Mouse (Mus musculus): Measurements from ENCODE around the gene Synj1. TPM values are rescaled to one million over a fixed set of nuclear protein-coding genes. Genes with fewer than 3 reads are reported as not detected.

Gene Synj1
- 100 to 1,000 TPM; 396 to 439 (median 423) TPM for total RNA-seq (2022)

DNA sequence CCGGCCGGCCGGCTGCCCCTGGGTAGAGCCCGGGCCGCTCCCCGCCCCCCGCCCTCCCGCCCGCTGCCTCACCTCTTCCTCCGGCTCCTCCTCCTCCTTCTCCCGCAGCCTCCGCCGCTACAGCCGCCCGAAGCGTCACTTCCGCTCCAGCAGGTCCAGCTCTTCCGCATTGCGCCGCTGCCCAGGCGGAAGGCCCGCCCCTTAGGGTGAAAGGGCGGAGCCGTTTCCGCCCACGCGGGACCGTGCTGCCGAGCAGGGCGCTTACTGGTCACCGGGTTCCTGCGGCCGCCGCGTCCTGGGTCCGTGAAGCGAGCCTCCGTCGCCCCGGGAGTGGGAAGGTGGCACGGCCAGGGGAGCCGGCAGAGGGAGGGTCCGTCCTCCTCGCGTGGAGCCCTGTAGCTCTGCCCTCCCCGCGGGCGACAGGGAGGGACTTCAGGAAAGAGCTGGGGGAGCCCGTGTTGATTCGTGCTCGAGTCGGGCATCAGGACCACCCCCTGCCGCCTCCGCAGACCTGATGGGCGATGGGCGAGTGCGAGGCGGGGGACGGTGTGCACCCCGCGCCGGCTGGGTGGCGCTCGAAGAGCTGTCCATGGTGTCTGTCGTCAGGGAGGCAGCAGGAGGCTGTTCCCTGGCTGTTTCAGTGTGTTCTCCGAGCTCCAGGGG, at the start of gene Synj1:
Synj1 (minus strand) TSS at position 288 of the 663 bp plus-strand sequence.
- peak; percentile 90 for DNase-seq (ENCODE audit: low spot score in 2 of 2)

DNA sequence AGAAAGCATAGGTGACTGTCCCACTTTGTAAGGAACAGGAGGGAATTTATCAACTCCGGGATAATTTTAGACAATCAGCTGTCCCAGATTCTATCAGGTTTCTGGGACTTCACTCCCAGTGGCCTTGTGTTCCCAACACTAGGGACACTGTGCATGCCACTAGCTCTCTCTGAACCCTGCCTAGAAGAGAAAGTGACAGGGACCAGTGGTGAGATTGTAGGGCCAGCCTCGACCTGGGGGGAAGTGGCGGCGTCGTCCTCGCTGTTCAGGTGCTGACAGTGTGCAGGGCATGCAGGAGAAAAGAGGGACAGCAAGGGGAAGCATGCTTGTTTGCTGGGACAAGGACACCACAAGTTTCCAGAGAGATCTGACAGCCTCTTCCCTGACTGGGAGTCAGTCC, 46.6 kb upstream of the Synj1 start:
- DNase-seq (ENCODE audit: low spot score in 2 of 2), result no peak

DNA sequence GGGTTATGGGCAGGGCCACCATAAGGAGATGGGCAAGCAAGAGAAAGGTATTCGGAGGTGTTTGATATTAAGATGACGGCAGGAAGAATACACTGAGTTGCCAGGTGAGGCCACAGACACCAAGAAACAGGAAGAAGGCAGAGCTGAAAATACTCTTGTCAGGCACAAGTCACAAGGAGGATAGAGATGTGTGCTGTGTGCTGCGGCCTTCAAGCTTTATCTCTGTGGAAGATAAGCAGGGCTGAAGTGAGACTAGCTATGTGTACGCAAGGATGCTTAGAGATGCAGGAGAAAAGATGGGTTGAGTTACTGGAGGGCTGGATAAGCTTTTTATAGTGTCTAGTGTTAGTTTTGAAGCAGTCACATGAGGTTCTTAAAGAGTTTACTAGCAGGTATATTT, 46.2 kb upstream of the Synj1 start:
- DNase-seq (ENCODE audit: low spot score in 2 of 2), result no peak

DNA sequence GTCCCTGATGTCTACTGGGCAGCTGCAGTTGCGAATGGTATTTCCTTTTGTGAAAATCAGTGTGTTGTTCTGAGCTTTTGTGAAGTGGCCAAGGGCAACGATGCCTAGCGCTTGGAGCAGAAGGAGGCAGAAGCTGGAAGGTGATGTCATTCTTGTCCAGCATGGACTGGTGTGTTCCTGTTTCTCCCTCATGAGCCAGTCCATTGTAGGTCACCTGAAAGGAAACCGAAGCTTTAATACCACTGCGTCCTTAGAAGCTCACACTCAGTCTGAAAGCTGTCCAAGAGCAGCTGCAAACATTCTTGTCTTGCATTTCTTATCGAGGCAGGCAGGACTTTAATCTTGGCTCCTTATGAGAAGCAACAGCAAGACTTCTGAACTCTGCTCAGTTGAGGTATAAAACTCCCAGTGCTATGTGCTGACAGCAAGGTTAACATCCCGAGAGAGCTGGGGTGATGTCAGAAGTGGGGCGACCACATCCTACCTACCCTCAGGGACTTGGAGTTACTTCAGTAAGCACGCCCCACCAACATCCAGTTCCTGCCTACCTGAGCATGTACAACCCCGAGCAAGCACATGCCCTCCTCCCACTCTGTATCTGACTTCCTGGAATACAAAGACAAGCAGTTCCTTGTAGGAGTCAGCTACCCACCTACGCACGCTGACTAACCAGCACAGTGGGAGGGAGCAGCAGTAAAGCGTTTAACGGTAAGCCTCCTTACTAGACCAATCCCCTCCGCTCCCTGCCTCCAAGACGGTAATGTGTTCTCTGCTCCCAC, 45.1 kb upstream of the Synj1 start:
- peak; percentile 51 to 53 for DNase-seq (ENCODE audit: low spot score in 2 of 2)

DNA sequence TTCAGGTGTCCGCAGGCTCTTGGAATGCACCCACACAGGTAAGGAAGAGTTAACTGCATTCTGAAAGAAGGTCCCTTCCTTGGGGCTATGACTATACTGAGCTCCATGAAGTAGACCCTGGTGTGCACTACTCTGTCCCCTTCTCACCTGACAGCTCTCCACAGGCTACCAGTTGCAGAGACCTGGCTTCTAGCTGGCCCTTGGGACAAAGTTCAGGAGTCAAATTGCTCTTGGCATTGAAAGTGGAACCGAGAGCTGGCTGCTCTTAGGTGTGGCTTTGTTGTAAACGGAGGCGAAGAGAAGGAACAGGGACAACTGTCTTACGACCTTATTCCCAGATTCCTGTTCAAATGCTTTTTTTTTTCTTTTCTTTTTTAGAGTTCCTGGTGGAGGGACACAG, 44.0 kb upstream of the Synj1 start:
- no peak for DNase-seq (ENCODE audit: low spot score in 2 of 2)

DNA sequence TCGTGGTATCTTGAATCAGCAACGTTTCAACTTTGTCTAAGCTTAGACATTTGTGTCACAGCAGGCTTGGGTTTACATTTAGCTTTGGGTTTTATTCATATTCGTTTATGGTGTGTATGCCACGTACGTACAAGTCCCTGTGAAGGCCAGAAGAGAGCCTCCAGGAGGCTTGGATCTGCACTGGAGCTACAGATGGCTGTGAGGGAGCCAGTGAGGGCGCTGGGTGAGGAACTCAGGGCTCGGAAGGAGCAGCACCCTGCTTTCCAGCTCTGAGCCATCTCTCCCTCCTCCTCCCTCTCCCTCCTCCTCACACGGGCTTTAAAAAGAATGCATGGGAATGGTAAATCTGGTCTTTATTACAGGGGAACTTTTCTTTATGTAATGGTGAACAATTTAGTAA, 42.5 kb upstream of the Synj1 start:
- no peak for DNase-seq (ENCODE audit: low spot score in 2 of 2)

DNA sequence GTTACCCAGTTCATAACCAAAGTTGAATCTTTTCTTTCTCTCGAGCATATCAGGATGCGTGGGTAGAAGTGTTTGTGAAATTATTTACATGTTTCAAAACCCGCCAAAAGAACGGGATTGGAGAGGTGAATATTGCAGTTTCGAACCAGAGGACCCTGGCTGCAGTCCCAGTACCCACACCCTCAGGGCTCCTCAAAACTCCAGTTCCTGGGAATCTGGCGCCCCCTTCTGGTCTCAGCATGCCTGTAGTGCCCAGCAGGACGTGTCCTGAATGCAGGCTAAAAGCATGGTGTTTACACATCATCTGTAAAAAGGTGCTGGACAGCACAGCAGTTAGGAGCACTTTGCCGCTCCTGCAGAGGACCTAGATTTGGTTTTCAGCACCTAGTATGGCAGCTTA, 34.4 kb upstream of the Synj1 start:
- peak in 1 of 2 experiments; percentile 30 for DNase-seq (ENCODE audit: low spot score in 2 of 2)

DNA sequence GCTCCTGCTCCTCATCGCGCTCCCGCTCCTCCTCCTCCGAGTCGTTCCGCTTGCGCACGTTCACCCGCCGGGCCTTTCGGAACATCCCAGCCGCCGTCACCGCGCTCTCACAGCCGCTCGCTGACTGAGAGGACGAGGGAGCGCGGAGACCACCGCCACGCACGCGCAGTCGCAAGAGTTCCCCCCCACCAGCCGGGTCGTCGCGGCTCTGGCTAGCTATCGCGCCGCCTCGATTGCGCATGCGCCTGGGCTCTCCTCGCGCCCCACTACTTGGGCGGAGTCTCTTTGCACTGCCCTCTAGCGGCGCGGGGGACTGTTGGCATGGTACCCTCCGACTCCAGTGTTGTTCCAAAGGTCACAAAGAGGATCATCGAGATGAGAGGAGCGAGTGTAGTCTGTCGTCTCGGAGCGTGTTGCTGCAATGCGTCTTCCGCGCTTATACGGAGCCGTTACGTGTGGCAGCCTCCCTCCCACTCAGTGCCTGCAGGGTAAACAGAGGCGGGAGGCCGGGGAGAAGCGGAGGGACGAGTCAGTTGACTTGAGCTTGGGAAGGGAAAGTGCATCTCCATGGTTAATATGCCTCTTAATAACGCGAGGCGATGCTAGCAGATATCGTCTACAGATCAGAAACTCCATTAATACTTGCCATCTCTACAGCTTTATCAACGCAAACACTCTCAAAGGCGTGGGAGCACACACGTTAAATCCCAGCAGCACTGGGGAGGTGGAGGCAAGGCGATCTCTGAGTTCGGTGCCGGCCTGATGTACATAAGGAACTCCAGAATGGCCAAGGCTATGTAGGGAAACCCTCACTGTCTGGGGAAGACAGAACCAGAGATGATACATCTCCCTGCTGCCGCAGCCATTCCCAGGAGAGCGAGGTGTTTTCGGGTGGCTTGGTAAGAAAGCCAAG, 33.4 kb upstream of the Synj1 start, which contains the start of gene Paxbp1:
Paxbp1 (minus strand) TSS at position 274 of the 913 bp plus-strand sequence.
- DNase-seq (ENCODE audit: low spot score in 2 of 2), result peak; percentile 98 to 99

DNA sequence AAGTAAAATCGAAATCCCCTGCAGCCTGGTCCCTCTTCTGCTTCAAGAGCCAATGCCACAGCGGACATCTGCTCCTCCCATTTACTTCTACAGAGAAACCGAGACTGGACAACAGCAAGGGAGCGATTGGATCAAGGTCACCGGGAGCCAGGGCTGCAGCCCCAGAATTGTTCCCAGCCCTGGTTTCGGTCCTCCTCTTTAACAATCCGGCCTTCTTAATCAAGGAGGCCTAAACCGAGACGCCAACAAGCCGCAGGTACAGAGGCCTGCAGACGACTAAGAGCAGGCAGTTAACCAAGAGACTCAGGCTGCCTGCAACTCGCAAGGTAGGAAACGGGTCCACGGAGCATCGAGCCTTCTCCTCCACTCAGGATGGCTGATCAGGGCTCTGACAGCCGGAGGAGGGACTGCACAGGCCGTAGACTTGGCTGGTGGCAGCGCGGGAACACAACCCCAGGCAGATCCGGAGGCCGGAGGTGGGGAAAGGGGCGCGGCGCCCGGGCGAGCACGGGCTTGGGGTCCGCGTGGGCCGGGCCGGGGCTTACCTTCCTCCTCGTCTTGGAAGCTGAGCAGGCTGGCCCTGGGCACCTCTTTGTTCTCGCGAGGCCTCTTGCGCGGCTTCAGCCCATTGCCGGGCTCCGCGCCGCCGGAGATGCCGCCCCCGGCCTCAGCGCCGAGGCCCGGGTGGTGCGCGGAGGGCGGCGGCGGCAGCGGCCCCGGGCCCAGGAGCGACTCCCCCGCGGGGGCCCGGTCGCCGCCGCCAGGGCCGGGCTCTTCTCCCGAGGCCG, 32.5 kb upstream of the Synj1 start:
- DNase-seq (ENCODE audit: low spot score in 2 of 2), result peak; percentile 40 to 42

DNA sequence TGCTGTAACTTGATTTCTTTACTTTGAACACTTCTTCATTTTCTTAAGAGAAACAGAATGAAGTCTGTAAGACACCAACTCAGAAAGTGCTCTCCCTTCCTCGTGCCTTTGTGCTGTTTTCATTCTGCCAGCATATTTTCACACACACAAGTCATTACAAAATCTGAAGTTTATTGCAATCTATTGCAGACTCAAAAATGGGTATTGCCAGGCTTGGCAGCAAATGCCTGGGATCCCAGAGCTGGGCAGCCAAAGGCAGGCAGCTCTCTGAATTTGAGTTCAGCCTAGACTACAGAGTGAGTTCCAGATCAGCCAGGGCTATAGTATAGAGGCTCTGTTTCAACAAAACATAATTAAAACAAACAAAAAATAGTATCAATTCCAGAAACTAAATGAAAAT, 31.5 kb upstream of the Synj1 start:
- no peak for DNase-seq (ENCODE audit: low spot score in 2 of 2)

DNA sequence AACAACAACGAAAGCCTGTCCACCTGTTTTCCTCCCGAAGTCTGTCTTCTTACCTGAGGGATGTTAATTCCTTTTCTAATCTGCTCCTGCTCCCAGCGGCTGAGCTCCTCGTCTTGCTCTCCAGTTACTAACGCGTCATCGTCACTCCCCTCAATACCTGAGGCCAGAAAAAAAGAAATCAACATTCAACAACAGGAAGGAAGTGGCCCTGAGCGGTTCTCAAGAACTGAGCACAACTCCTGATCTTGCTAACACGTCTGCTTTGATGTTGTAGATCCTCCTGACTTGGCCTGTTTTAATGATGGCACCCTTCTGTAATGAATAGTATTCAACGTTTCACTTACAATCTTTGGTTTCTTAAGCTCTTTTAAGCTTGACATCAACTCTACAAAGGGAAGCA, 24.8 kb upstream of the Synj1 start:
- DNase-seq (ENCODE audit: low spot score in 2 of 2), result no peak

DNA sequence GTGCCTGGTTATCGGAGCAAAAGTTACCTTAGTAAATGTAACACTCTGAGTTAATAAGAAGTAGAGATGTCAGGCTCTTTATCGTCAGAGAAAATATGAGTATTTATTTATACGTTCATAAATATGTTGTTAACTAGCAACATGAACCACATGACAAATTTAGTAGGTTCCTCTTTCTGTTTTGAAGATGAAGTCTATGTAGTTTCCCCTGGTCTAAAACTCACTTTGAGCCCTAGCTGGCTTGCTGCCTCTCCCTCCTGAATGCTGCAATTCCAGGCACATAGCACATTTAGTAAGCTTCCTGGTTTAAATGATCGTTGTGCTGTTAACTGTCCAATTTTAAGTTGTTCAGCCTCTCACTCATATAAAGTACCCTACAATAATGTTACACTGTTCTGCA, 19.6 kb upstream of the Synj1 start:
- no peak for DNase-seq (ENCODE audit: low spot score in 2 of 2)

DNA sequence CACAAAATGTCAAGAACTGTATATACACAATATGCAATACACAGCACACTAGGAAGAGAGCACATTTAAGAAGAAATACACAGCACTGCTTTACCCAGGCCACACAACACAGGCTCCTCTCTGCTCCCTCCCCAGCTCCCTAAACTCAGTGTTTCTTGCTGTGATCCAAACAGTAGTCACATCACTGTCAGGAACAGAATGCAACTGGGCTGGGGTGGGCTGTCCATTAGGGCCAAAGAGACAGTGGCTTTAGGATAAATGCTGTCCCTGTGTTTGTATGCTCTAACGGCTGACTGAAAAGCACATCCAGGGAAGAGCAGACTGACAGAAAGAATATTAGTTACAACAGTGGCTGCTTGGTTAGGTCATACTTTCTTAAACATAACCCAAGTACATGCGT, 18.8 kb upstream of the Synj1 start:
- DNase-seq (ENCODE audit: low spot score in 2 of 2), result no peak

DNA sequence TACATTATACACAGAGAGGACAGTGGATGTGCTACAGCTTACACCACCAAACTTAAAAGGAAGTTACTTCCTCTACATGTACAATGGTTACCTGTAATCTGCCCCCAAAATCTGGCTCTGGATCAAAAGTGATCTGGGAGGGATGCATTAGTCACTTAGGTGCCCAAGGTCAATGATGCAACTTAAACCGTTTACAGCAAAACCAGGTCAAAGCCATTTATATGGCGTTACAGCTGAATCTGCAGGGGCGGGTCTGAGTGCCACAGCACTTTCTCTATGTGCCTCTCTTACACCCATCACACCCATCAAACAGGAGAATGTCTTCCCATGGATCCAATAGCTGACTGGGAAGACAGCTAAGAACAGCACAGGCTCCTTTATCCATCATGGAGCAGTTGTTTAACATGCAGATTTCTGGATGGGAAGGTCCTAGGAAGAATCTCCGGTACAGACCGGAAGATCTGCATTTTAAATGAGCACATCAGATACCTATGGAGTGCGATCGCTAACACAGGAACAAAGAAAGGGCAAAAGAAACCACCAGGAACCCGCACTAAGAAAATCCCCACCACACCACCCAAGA, 18.1 kb upstream of the Synj1 start:
- no peak for DNase-seq (ENCODE audit: low spot score in 2 of 2)

DNA sequence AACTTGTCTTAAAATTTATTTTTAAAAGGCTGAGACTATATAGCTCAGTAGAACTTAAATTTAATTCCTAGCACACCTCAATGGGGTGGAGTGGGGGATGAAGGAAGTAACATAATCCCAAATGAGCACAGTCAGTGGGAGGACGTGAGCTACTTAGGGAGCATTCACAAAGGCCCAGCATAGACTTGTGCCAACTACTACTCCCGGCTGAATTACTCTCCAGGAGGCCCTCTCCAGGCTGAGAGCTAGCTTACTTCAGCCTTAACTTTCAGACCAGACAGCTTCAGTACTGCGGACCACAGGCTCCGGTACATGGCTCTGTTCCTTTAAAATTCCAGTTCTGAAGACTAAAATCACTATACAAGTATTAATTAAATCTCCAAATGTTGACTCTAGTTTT, 15.2 kb upstream of the Synj1 start:
- DNase-seq (ENCODE audit: low spot score in 2 of 2), result no peak

DNA sequence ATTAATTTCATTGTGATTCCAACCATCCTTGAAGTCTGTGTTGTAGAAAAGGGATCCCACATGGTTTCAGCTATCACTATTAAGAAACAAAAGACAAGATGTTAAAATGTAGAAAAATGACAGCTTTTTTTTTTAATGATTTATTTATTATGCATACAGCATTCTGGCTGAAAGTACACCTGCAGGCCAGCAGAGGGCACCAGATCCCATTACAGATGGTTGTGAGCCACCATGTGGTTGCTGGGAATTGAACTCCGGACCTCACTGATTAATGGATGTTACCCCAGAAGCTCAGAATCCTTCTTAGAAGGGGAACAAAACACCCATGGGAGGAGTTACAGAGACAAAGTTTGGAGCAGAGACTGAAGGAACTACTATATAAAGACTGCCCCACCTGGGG, 12.3 kb upstream of the Synj1 start:
- no peak for DNase-seq (ENCODE audit: low spot score in 2 of 2)

DNA sequence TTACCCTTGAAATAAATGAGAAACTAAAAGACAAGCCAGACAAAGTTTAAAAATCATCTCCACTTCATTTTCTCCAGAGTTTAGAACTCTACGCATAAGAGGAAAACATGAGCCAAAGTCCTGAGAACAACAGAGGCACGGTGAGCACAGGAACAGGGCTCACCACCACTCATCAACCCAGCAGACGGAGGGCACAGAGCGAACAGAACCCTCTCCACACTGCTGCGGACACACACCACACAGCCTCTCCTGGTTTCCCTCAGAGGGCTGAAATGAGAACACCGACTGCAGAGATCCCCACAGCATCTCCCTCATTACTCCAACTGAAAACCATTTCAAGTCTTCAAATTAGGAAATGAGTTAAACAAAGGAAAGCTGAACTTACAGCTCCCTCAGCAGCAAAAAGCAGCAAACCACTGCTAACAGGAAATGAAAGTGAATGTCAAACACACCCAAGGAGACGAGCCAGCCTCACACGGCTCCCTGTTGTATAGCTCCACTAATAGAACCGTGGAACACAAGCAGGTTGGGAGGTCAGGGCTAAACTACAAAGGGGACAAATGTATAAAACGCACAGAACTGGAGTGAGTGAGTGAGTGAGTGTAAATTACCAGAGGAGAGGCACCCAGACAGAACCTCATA, 9.9 kb upstream of the Synj1 start:
- DNase-seq (ENCODE audit: low spot score in 2 of 2), result no peak

DNA sequence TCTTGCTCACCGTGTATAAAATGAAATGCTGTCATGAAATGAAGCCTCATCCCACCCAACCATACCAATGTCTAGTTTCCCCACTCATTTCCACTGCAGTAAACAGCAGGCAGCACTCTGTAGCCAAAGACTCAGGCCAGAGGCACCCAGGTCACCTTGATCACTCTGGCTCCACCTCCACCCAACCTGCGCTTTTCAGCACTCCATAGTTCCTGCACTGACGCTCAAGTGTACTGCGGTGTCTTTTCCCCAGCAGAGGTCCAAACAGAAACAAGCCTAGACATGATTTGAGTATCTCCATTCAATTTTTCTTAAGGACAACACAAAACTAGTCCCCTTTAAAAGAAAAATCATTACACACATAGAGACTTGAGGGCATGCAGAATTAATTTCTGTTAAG, 8.4 kb upstream of the Synj1 start:
- no peak for DNase-seq (ENCODE audit: low spot score in 2 of 2)

DNA sequence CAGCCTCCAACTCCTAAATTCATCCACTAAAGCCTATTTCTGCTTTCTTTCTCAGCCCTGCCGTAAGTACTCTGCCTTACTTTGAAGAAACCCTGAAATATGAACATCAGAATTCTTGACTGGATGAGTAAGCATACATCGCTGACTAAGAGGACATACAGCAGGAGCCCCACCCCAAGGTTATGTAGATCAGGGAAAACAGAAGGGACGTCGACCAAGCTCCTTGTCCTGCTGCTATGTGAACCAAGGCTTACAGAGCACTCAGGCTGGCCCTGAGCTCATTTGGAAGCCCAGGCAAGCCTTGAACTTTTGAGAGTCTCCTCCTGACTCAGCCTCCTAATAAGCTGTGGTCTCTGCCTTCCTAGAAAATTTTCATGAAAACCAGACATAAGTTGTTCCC, 4.7 kb upstream of the Synj1 start:
- DNase-seq (ENCODE audit: low spot score in 2 of 2), result no peak

DNA sequence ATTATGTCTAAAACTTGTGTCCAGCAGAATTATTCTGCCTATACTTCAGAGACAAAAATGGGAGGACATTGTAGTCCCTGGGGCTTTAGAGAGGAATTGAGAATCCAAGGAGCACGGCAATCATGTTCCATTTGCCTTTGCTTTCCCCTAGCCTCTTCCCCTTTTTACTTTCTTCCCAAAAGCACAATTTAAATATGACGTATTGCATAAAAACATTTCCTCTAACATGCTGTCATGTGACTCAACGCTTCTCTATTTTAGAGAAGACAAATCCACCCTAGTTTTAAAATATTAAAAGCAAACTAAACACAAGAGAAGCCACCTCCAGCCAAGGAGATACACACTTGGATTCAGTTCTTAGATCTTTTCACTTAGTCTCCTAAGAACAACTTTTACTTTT, 739 bp upstream of the Synj1 start:
- no peak for DNase-seq (ENCODE audit: low spot score in 2 of 2)
